Mouse (Mus musculus) colon, adult 2 months (tissue): ENCODE measurements around the gene Trmt10b. TPM values are rescaled to one million over a fixed set of nuclear protein-coding genes. Genes with fewer than 3 reads are reported as not detected.

ENCODE experiments used
- polyA plus RNA-seq: library from polyadenylated mRNA; depleted of rRNA; stranded (reverse); fragments of >200 nt; gene quantifications from 2 replicates; pipeline ENCODE4 v1.2.3, GENCODE M21; 2012; rRNA removed

Gene Trmt10b
- 1.3 and 1.7 TPM in 2 replicates for polyA plus RNA-seq

GRCm38 (mm10) chr4:45296662-45297564 lies at the start of gene Trmt10b:
TSS of gene Trmt10b (plus strand) at chr4:45297127.

GRCm38 (mm10) chr4:45341669-45342249 lies 44.8 kb downstream of the Trmt10b start, which contains the start of gene Dcaf10:
TSS of gene Dcaf10 (plus strand) at chr4:45342101.

GRCm38 (mm10) chr4:45342286-45343155 lies 45.6 kb downstream of the Trmt10b start, which contains the start of gene Exosc3:
TSS of gene Exosc3 (minus strand) at chr4:45342732.

Other genes with a start within 250 kb of the Trmt10b start
- 6.0 and 7.9 TPM in 2 replicates for gene Fbxo10, start 212.5 kb upstream of the Trmt10b start, polyA plus RNA-seq
- gene Tomm5, start 189.0 kb upstream of the Trmt10b start, polyA plus RNA-seq = 74.2 and 81.0 TPM in 2 replicates
- gene Frmpd1, start 112.3 kb upstream of the Trmt10b start, polyA plus RNA-seq = 0.24 and 0.40 TPM in 2 replicates
- gene Dcaf10, start 45.0 kb downstream of the Trmt10b start, polyA plus RNA-seq = 24.2 and 26.7 TPM in 2 replicates
- gene Exosc3, start 45.6 kb downstream of the Trmt10b start, polyA plus RNA-seq = 27.6 and 28.0 TPM in 2 replicates
- 55.0 and 59.0 TPM in 2 replicates for gene Slc25a51, start 111.6 kb downstream of the Trmt10b start, polyA plus RNA-seq
- 42.0 and 42.2 TPM in 2 replicates for gene Shb, start 235.3 kb downstream of the Trmt10b start, polyA plus RNA-seq